Mouse (Mus musculus): Measurements from ENCODE around the gene Olfr790. TPM values are rescaled to one million over a fixed set of nuclear protein-coding genes. Genes with fewer than 3 reads are reported as not detected.

The Olfr790 gene
- not detected in 2 replicates for polyA plus RNA-seq (2016; fragmentation: Nextera tagmentation; extraction: Ambion mirVana)

GRCm38 (mm10) chr10:129498192-129498591 is at the start of gene Olfr790:
Olfr790 (plus strand) TSS chr10:129498492.
- no peak for ATAC-seq (ENCODE audit: low FRiP score, low read depth)
- Histone ChIP-seq H3K4me2 (replicated peaks) (no peak within 1 kb of the TSS), H3K36me3 (no peaks in the 10 kb centered on the region), H3K9me3 (no peaks in the 10 kb centered on the region), H3K27me3 (replicated peaks) (no peaks in the 10 kb centered on the region), H3K9ac (no peak within 1 kb of the TSS), H3K27ac (no peak within 1 kb of the TSS), H3K4me1 (no peaks in the 10 kb centered on the region), H3K4me3 (no peak within 1 kb of the TSS)

- H3K4me2 ChIP-seq (replicated peaks), result no peak within 1 kb of the TSS
- no peak within 1 kb of the TSS for H3K4me3 ChIP-seq
- H3K27ac ChIP-seq, result no peak within 1 kb of the TSS
- H3K27me3 ChIP-seq (replicated peaks), result no peaks in the 10 kb centered on the region
- H3K36me3 ChIP-seq, result no peaks in the 10 kb centered on the region
- H3K9ac ChIP-seq, result no peak within 1 kb of the TSS
- ATAC-seq (ENCODE audit: low FRiP score, low read depth), result no peak
- no peaks in the 10 kb centered on the region for H3K4me1 ChIP-seq
- H3K9me3 ChIP-seq, result no peaks in the 10 kb centered on the region
- WGBS, result 87% methylated on average over 3 of the region's 3 CpGs
Observed at GRCm38 (mm10) chr10:129461562-129461961, 36.7 kb upstream of the Olfr790 start, which contains the start of gene Olfr787. Olfr787 (plus strand) TSS chr10:129461862.

GRCm38 (mm10) chr10:129470698-129471097 is 27.6 kb upstream of the Olfr790 start, which contains the start of gene Olfr788:
Olfr788 (plus strand) TSS chr10:129470998.
- Histone ChIP-seq H3K36me3 (no peaks in the 10 kb centered on the region), H3K9me3 (no peaks in the 10 kb centered on the region), H3K4me1 (no peaks in the 10 kb centered on the region), H3K9ac (no peak within 1 kb of the TSS), H3K4me2 (replicated peaks) (no peak within 1 kb of the TSS), H3K4me3 (no peak within 1 kb of the TSS), H3K27ac (no peak within 1 kb of the TSS), H3K27me3 (replicated peaks) (no peaks in the 10 kb centered on the region)
- ATAC-seq (ENCODE audit: low FRiP score, low read depth), result no peak

- Histone ChIP-seq H3K4me1 (no peaks in the 10 kb centered on the region), H3K9ac (no peak overlapping the region), H3K9me3 (no peaks in the 10 kb centered on the region), H3K4me3 (no peak overlapping the region), H3K4me2 (replicated peaks) (no peak overlapping the region), H3K27me3 (replicated peaks) (no peaks in the 10 kb centered on the region), H3K36me3 (no peaks in the 10 kb centered on the region), H3K27ac (no peak overlapping the region)
- WGBS, result 77% methylated on average over 2 of the region's 2 CpGs
- no peak for ATAC-seq (ENCODE audit: low FRiP score, low read depth)
Observed at GRCm38 (mm10) chr10:129473256-129473655, 25.0 kb upstream of the Olfr790 start.

- Histone ChIP-seq H3K9me3 (no peaks in the 10 kb centered on the region), H3K9ac (no peak overlapping the region), H3K27ac (no peak overlapping the region), H3K4me1 (no peaks in the 10 kb centered on the region), H3K27me3 (replicated peaks) (no peaks in the 10 kb centered on the region), H3K36me3 (no peaks in the 10 kb centered on the region), H3K4me2 (replicated peaks) (no peak overlapping the region), H3K4me3 (no peak overlapping the region)
- no peak for ATAC-seq (ENCODE audit: low FRiP score, low read depth)
Observed at GRCm38 (mm10) chr10:129473723-129474122, 24.6 kb upstream of the Olfr790 start.

- no peak within 1 kb of the TSS for H3K4me3 ChIP-seq
- 68% methylated on average over 2 of the region's 2 CpGs for WGBS
- H3K9me3 ChIP-seq, result no peaks in the 10 kb centered on the region
- no peaks in the 10 kb centered on the region for H3K27me3 ChIP-seq (replicated peaks)
- no peak within 1 kb of the TSS for H3K4me2 ChIP-seq (replicated peaks)
- H3K4me1 ChIP-seq, result no peaks in the 10 kb centered on the region
- H3K36me3 ChIP-seq, result no peaks in the 10 kb centered on the region
- no peak for ATAC-seq (ENCODE audit: low FRiP score, low read depth)
- no peak within 1 kb of the TSS for H3K27ac ChIP-seq
- H3K9ac ChIP-seq, result no peak within 1 kb of the TSS
Observed at GRCm38 (mm10) chr10:129484452-129484851, 13.8 kb upstream of the Olfr790 start, which contains the start of gene Olfr789. Olfr789 (plus strand) TSS chr10:129484752.

GRCm38 (mm10) chr10:129490101-129490500 is 8.2 kb upstream of the Olfr790 start:
- no peaks in the 10 kb centered on the region for H3K27me3 ChIP-seq (replicated peaks)
- H3K4me1 ChIP-seq, result no peaks in the 10 kb centered on the region
- no peak overlapping the region for H3K4me2 ChIP-seq (replicated peaks)
- H3K9ac ChIP-seq, result no peak overlapping the region
- 79% methylated on average over 2 of the region's 2 CpGs for WGBS
- no peaks in the 10 kb centered on the region for H3K9me3 ChIP-seq
- H3K36me3 ChIP-seq, result no peaks in the 10 kb centered on the region
- no peak overlapping the region for H3K4me3 ChIP-seq
- ATAC-seq (ENCODE audit: low FRiP score, low read depth), result no peak
- H3K27ac ChIP-seq, result no peak overlapping the region

- Histone ChIP-seq H3K27ac (no peak within 1 kb of the TSS), H3K27me3 (replicated peaks) (no peaks in the 10 kb centered on the region), H3K4me2 (replicated peaks) (no peak within 1 kb of the TSS), H3K4me1 (no peaks in the 10 kb centered on the region), H3K9ac (no peak within 1 kb of the TSS), H3K4me3 (no peak within 1 kb of the TSS), H3K9me3 (no peaks in the 10 kb centered on the region), H3K36me3 (no peaks in the 10 kb centered on the region)
- no peak for ATAC-seq (ENCODE audit: low FRiP score, low read depth)
- 72% methylated on average over 3 of the region's 3 CpGs for WGBS
Observed at GRCm38 (mm10) chr10:129521492-129521891, 23.2 kb downstream of the Olfr790 start, which contains the start of gene Olfr791. Olfr791 (plus strand) TSS chr10:129521792.

- Histone ChIP-seq H3K27me3 (replicated peaks) (no peaks in the 10 kb centered on the region), H3K27ac (no peak within 1 kb of the TSS), H3K4me3 (no peak within 1 kb of the TSS), H3K9me3 (peaks cover under 1% of the 10 kb centered on the region; the same call in 1 of the 2 replicates), H3K9ac (no peak within 1 kb of the TSS), H3K36me3 (no peaks in the 10 kb centered on the region), H3K4me2 (replicated peaks) (no peak within 1 kb of the TSS), H3K4me1 (no peaks in the 10 kb centered on the region)
- WGBS, result 76% methylated on average over 1 of the region's 1 CpGs
- ATAC-seq (ENCODE audit: low FRiP score, low read depth), result no peak
Observed at GRCm38 (mm10) chr10:129538862-129539261, 40.6 kb downstream of the Olfr790 start, which contains the start of gene Olfr792. Olfr792 (plus strand) TSS chr10:129539162.

- Histone ChIP-seq H3K27ac (no peak overlapping the region), H3K4me2 (replicated peaks) (no peak overlapping the region), H3K4me1 (no peaks in the 10 kb centered on the region), H3K4me3 (no peak overlapping the region), H3K9me3 (peaks cover under 1% of the 10 kb centered on the region; the same call in 1 of the 2 replicates), H3K27me3 (replicated peaks) (no peaks in the 10 kb centered on the region), H3K36me3 (no peaks in the 10 kb centered on the region), H3K9ac (no peak overlapping the region)
- WGBS, result 53% methylated on average over 1 of the region's 1 CpGs
- no peak for ATAC-seq (ENCODE audit: low FRiP score, low read depth)
Observed at GRCm38 (mm10) chr10:129549354-129549753, 51.1 kb downstream of the Olfr790 start.

Other genes with a start within 250 kb of the Olfr790 start
- gene Olfr776, start 239.4 kb upstream of the Olfr790 start, polyA plus RNA-seq (2016; fragmentation: Nextera tagmentation; extraction: Ambion mirVana), result not detected in 2 replicates
- gene Olfr777, start 227.0 kb upstream of the Olfr790 start, polyA plus RNA-seq (2016; fragmentation: Nextera tagmentation; extraction: Ambion mirVana), result not detected in 2 replicates
- not detected in 2 replicates for gene Olfr780, start 180.4 kb upstream of the Olfr790 start, polyA plus RNA-seq (2016; fragmentation: Nextera tagmentation; extraction: Ambion mirVana)
- not detected in 2 replicates for gene Olfr781, start 169.6 kb upstream of the Olfr790 start, polyA plus RNA-seq (2016; fragmentation: Nextera tagmentation; extraction: Ambion mirVana)
- gene Olfr782, start 149.6 kb upstream of the Olfr790 start, polyA plus RNA-seq (2016; fragmentation: Nextera tagmentation; extraction: Ambion mirVana), result not detected in 2 replicates
- 0.06 and 0.19 TPM in 2 replicates for gene Olfr784, start 114.4 kb upstream of the Olfr790 start, polyA plus RNA-seq (2016; fragmentation: Nextera tagmentation; extraction: Ambion mirVana)
- gene Olfr785, start 93.1 kb upstream of the Olfr790 start, polyA plus RNA-seq (2016; fragmentation: Nextera tagmentation; extraction: Ambion mirVana), result not detected in 2 replicates
- not detected in 2 replicates for gene Olfr786, start 71.2 kb upstream of the Olfr790 start, polyA plus RNA-seq (2016; fragmentation: Nextera tagmentation; extraction: Ambion mirVana)
- gene Olfr787, start 36.6 kb upstream of the Olfr790 start, polyA plus RNA-seq (2016; fragmentation: Nextera tagmentation; extraction: Ambion mirVana), result not detected in 2 replicates
- not detected in 2 replicates for gene Olfr788, start 27.5 kb upstream of the Olfr790 start, polyA plus RNA-seq (2016; fragmentation: Nextera tagmentation; extraction: Ambion mirVana)
- gene Olfr789, start 13.7 kb upstream of the Olfr790 start, polyA plus RNA-seq (2016; fragmentation: Nextera tagmentation; extraction: Ambion mirVana), result not detected in 2 replicates
- not detected in 2 replicates for gene Olfr791, start 23.3 kb downstream of the Olfr790 start, polyA plus RNA-seq (2016; fragmentation: Nextera tagmentation; extraction: Ambion mirVana)
- gene Olfr792, start 40.7 kb downstream of the Olfr790 start, polyA plus RNA-seq (2016; fragmentation: Nextera tagmentation; extraction: Ambion mirVana), result not detected in 2 replicates
- not detected in 2 replicates for gene Olfr794, start 69.2 kb downstream of the Olfr790 start, polyA plus RNA-seq (2016; fragmentation: Nextera tagmentation; extraction: Ambion mirVana)
- gene Olfr796, start 114.1 kb downstream of the Olfr790 start, polyA plus RNA-seq (2016; fragmentation: Nextera tagmentation; extraction: Ambion mirVana), result not detected in 2 replicates
- gene Olfr798, start 129.4 kb downstream of the Olfr790 start, polyA plus RNA-seq (2016; fragmentation: Nextera tagmentation; extraction: Ambion mirVana), result not detected in 2 replicates
- not detected in 2 replicates for gene Olfr799, start 139.0 kb downstream of the Olfr790 start, polyA plus RNA-seq (2016; fragmentation: Nextera tagmentation; extraction: Ambion mirVana)
- not detected in 2 replicates for gene Olfr800, start 159.2 kb downstream of the Olfr790 start, polyA plus RNA-seq (2016; fragmentation: Nextera tagmentation; extraction: Ambion mirVana)
- not detected in 2 replicates for gene Olfr801, start 175.4 kb downstream of the Olfr790 start, polyA plus RNA-seq (2016; fragmentation: Nextera tagmentation; extraction: Ambion mirVana)
- gene Olfr802, start 189.7 kb downstream of the Olfr790 start, polyA plus RNA-seq (2016; fragmentation: Nextera tagmentation; extraction: Ambion mirVana), result not detected in 2 replicates
- gene Olfr803, start 195.8 kb downstream of the Olfr790 start, polyA plus RNA-seq (2016; fragmentation: Nextera tagmentation; extraction: Ambion mirVana), result not detected in 2 replicates
- not detected in 2 replicates for gene Olfr804, start 204.7 kb downstream of the Olfr790 start, polyA plus RNA-seq (2016; fragmentation: Nextera tagmentation; extraction: Ambion mirVana)
- gene Olfr805, start 230.9 kb downstream of the Olfr790 start, polyA plus RNA-seq (2016; fragmentation: Nextera tagmentation; extraction: Ambion mirVana), result not detected in 2 replicates
- gene Olfr806, start 243.4 kb downstream of the Olfr790 start, polyA plus RNA-seq (2016; fragmentation: Nextera tagmentation; extraction: Ambion mirVana), result not detected in 2 replicates

Data from neural tube, embryonic 12.5 days (tissue).